Mouse (Mus musculus) intestine, embryonic 16.5 days (tissue): ENCODE data around the gene Bmpr1a. TPM values are rescaled to one million over a fixed set of nuclear protein-coding genes. Genes with fewer than 3 reads are reported as not detected.
A peak's percentile ranks its signal among the peaks of the same experiment; 100 is the strongest.

Experiments
- ATAC-seq: fragments of 200-750 bp; cut with Nextera tagmentation; 2 replicates; pipeline ENCODE4 v1.8.0; 2017; ENCODE audit warnings: moderate TSS enrichment, moderate library complexity
- H3K27ac ChIP-seq: fragments of 300-500 bp; sonication (generic); 2 replicates; pipeline ENCODE4 v1.5.1; 2014; ENCODE audit warnings: mild to moderate bottlenecking, low read length
- H3K27me3 ChIP-seq: fragments of 300-500 bp; sonication (generic); replicated peaks from 2 replicates; pipeline ENCODE4 v1.6.1; 2014; ENCODE audit warnings: low read length, control low read depth, mixed read lengths; ENCODE audit not compliant: control insufficient read depth, insufficient read depth
- H3K36me3 ChIP-seq: fragments of 300-500 bp; sonication (generic); 2 replicates; pipeline ENCODE4 v1.6.1; 2014; ENCODE audit warnings: low read length, control low read depth; ENCODE audit not compliant: control insufficient read depth, insufficient read depth
- H3K4me1 ChIP-seq: fragments of 300-500 bp; sonication (generic); 2 replicates; pipeline ENCODE4 v1.6.1; 2014; ENCODE audit warnings: low read length, control low read depth, mixed read lengths; ENCODE audit not compliant: control insufficient read depth, insufficient read depth
- H3K4me2 ChIP-seq: fragments of 300-500 bp; sonication (generic); 2 replicates; pipeline ENCODE4 v1.6.1; 2014; ENCODE audit warnings: low read depth, low read length, control low read depth
- H3K4me3 ChIP-seq: fragments of 300-500 bp; sonication (generic); 2 replicates; pipeline ENCODE4 v1.5.1; 2014; ENCODE audit warnings: mild to moderate bottlenecking, low read length
- H3K9ac ChIP-seq: fragments of 300-500 bp; sonication (generic); 2 replicates; pipeline ENCODE4 v1.6.1; 2014; ENCODE audit warnings: low read depth, low read length
- H3K9me3 ChIP-seq: fragments of 300-500 bp; sonication (generic); 2 replicates; pipeline ENCODE4 v1.6.1; 2016; ENCODE audit warnings: low read length, control low read depth; ENCODE audit not compliant: control insufficient read depth
- WGBS: fragments of 180-500 bp; shearing (Covaris S2); extraction: QIAGEN DNeasy Blood & Tissue Kit; methylation state at CpG from one replicate; pipeline ENCODE4 v1.1.7; 2014; 5-methylcytosine and 5-hydroxymethylcytosine counted together
- polyA plus RNA-seq: library from polyadenylated mRNA; unstranded; fragments of >200 nt; fragmentation: Nextera tagmentation; extraction: Ambion mirVana; gene quantifications from 2 replicates; pipeline ENCODE4 v1.2.1, GENCODE M21; 2015

Gene Bmpr1a
- polyA plus RNA-seq, 1 experiment from 2014 or later, result 11.0 TPM

GRCm38 (mm10) chr14:34486169-34486568 lies 17.0 kb downstream of the Bmpr1a start:
- H3K27ac ChIP-seq, result no peak overlapping the region
- H3K4me2 ChIP-seq, result no peak overlapping the region
- no peaks in the 10 kb centered on the region for H3K36me3 ChIP-seq
- H3K9me3 ChIP-seq, result no peaks in the 10 kb centered on the region
- ATAC-seq, result no peak
- no peak overlapping the region for H3K4me3 ChIP-seq
- H3K4me1 ChIP-seq, result peaks cover 24% of the 10 kb centered on the region
- H3K27me3 ChIP-seq, result no peaks in the 10 kb centered on the region
- 65% methylated on average over 8 of the region's 8 CpGs for WGBS
- H3K9ac ChIP-seq, result no peak overlapping the region

GRCm38 (mm10) chr14:34483469-34484341 lies 19.4 kb downstream of the Bmpr1a start:
- Histone ChIP-seq H3K9ac (no peak overlapping the region), H3K36me3 (no peaks in the 10 kb centered on the region), H3K4me1 (peaks cover 14% of the 10 kb centered on the region), H3K4me2 (no peak overlapping the region), H3K27ac (no peak overlapping the region), H3K9me3 (no peaks in the 10 kb centered on the region), H3K4me3 (no peak overlapping the region), H3K27me3 (no peaks in the 10 kb centered on the region)
- WGBS, result 67% methylated on average over 6 of the region's 6 CpGs
- no peak for ATAC-seq

GRCm38 (mm10) chr14:34471591-34471990 lies 31.6 kb downstream of the Bmpr1a start:
- no peak overlapping the region for H3K27ac ChIP-seq
- H3K27me3 ChIP-seq, result no peaks in the 10 kb centered on the region
- no peaks in the 10 kb centered on the region for H3K9me3 ChIP-seq
- no peak overlapping the region for H3K4me3 ChIP-seq
- H3K9ac ChIP-seq, result no peak overlapping the region
- H3K36me3 ChIP-seq, result no peaks in the 10 kb centered on the region
- peaks cover 6% of the 10 kb centered on the region; the same call in 1 of the 2 replicates for H3K4me1 ChIP-seq
- ATAC-seq, result 0 out of 2 replicates have a peak, but pooled peaks have one; percentile 33
- H3K4me2 ChIP-seq, result no peak overlapping the region

GRCm38 (mm10) chr14:34466291-34466690 lies 36.9 kb downstream of the Bmpr1a start:
- 64% methylated on average over 3 of the region's 3 CpGs for WGBS
- ATAC-seq, result no peak
- Histone ChIP-seq H3K27me3 (no peaks in the 10 kb centered on the region), H3K4me1 (peaks cover 4% of the 10 kb centered on the region; the same call in 1 of the 2 replicates), H3K9ac (no peak overlapping the region), H3K9me3 (no peaks in the 10 kb centered on the region), H3K4me3 (no peak overlapping the region), H3K36me3 (no peaks in the 10 kb centered on the region), H3K4me2 (no peak overlapping the region), H3K27ac (no peak overlapping the region)

- Histone ChIP-seq H3K4me3 (no peak overlapping the region), H3K27ac (no peak overlapping the region), H3K27me3 (no peaks in the 10 kb centered on the region), H3K36me3 (no peaks in the 10 kb centered on the region), H3K4me2 (no peak overlapping the region), H3K4me1 (peaks cover 1% of the 10 kb centered on the region; the same call in 1 of the 2 replicates), H3K9me3 (no peaks in the 10 kb centered on the region), H3K9ac (no peak overlapping the region)
- WGBS, result 85% methylated on average over 2 of the region's 2 CpGs
- no peak for ATAC-seq
Observed at GRCm38 (mm10) chr14:34459386-34459785, 43.8 kb downstream of the Bmpr1a start.

- no peak overlapping the region for H3K4me3 ChIP-seq
- H3K4me2 ChIP-seq, result no peak overlapping the region
- 73% methylated on average over 1 of the region's 1 CpGs for WGBS
- peak; percentile 42; the same call in 1 of the 2 replicates for ATAC-seq
- no peaks in the 10 kb centered on the region for H3K27me3 ChIP-seq
- H3K27ac ChIP-seq, result no peak overlapping the region
- H3K9me3 ChIP-seq, result no peaks in the 10 kb centered on the region
- no peaks in the 10 kb centered on the region for H3K36me3 ChIP-seq
- H3K4me1 ChIP-seq, result peaks cover 6% of the 10 kb centered on the region; the same call in 1 of the 2 replicates
- no peak overlapping the region for H3K9ac ChIP-seq
Observed at GRCm38 (mm10) chr14:34458880-34459279, 44.3 kb downstream of the Bmpr1a start.

- no peak for ATAC-seq
- no peak overlapping the region for H3K9ac ChIP-seq
- no peaks in the 10 kb centered on the region for H3K36me3 ChIP-seq
- H3K27me3 ChIP-seq, result no peaks in the 10 kb centered on the region
- peaks cover 19% of the 10 kb centered on the region for H3K4me1 ChIP-seq
- H3K4me2 ChIP-seq, result no peak overlapping the region
- H3K9me3 ChIP-seq, result no peaks in the 10 kb centered on the region
- H3K27ac ChIP-seq, result peak overlapping the region; percentile 59
- whole genome bisulfite sequencing, result 66% methylated on average over 3 of the region's 3 CpGs
- no peak overlapping the region for H3K4me3 ChIP-seq
Observed at GRCm38 (mm10) chr14:34454282-34454681, 48.9 kb downstream of the Bmpr1a start.

GRCm38 (mm10) chr14:34453648-34454047 lies 49.5 kb downstream of the Bmpr1a start:
- no peak overlapping the region; the same call in 1 of the 2 replicates for H3K27ac ChIP-seq

GRCm38 (mm10) chr14:34451872-34452271 lies 51.3 kb downstream of the Bmpr1a start:
- ATAC-seq, result no peak
- H3K27me3 ChIP-seq, result no peaks in the 10 kb centered on the region
- H3K4me1 ChIP-seq, result peaks cover 19% of the 10 kb centered on the region

More at GRCm38 (mm10) chr14:34453648-34454047, 49.5 kb downstream of the Bmpr1a start:
- 33% methylated on average over 6 of the region's 6 CpGs for WGBS
- no peak overlapping the region for H3K4me3 ChIP-seq
- no peaks in the 10 kb centered on the region for H3K36me3 ChIP-seq
- no peak; the same call in 1 of the 2 replicates for ATAC-seq
- no peak overlapping the region for H3K9ac ChIP-seq
- no peaks in the 10 kb centered on the region for H3K27me3 ChIP-seq
- no peaks in the 10 kb centered on the region for H3K9me3 ChIP-seq
- H3K4me1 ChIP-seq, result peaks cover 19% of the 10 kb centered on the region
- no peak overlapping the region for H3K4me2 ChIP-seq

More at GRCm38 (mm10) chr14:34451872-34452271, 51.3 kb downstream of the Bmpr1a start:
- Histone ChIP-seq H3K27ac (no peak overlapping the region), H3K9me3 (no peaks in the 10 kb centered on the region), H3K4me2 (no peak overlapping the region), H3K36me3 (no peaks in the 10 kb centered on the region), H3K9ac (no peak overlapping the region), H3K4me3 (no peak overlapping the region)
